Mouse (Mus musculus): ENCODE measurements at regions not wholly inside any gene's neighbourhood (a gene's known extent, or its start where the extent isn't known, plus 50 kb on each side); places are given as distances from the start of the nearest gene placed in this dataset.

DNA sequence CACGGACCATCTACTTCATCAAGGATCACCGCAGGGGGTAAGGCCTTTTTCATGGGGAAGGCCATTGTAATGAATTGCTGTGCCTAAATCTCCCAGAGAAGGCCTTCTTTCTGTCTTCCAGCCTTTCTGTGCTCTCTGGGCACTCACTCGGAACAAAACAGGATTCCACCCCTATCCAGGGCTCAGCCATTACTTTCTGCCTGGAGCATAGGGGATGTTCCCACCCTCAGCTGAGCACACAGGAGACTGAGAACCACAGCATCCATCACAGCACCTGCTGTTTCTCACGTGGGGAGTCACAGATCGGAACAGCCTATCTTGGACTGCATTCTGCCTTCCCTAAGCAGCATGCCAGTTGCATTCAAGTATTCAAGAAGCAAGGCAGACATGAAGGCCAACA lies 4071.8 kb upstream of the Gm7489 start:
- ATAC-seq (ENCODE audit: low FRiP score, low read depth): peak; percentile 65
- Histone ChIP-seq H3K4me1 (no peaks in the 10 kb centered on the region), H3K4me2 (replicated peaks) (no peak overlapping the region), H3K4me3 (no peak overlapping the region), H3K27ac (no peak overlapping the region), H3K36me3 (no peaks in the 10 kb centered on the region), H3K9me3 (no peaks in the 10 kb centered on the region), H3K9ac (no peak overlapping the region), H3K27me3 (replicated peaks) (no peaks in the 10 kb centered on the region)
- 59% methylated on average over 5 of the region's 5 CpGs for WGBS

GRCm38 (mm10) chr15:49860331-49860730 lies 4024.4 kb upstream of the Gm7489 start:
- Histone ChIP-seq H3K4me2 (replicated peaks) (no peak overlapping the region), H3K9ac (no peak overlapping the region), H3K36me3 (no peaks in the 10 kb centered on the region), H3K4me1 (no peaks in the 10 kb centered on the region), H3K9me3 (no peaks in the 10 kb centered on the region), H3K4me3 (no peak overlapping the region), H3K27ac (no peak overlapping the region), H3K27me3 (replicated peaks) (no peaks in the 10 kb centered on the region)
- ATAC-seq (ENCODE audit: low FRiP score, low read depth): no peak
- WGBS: 82% methylated on average over 1 of the region's 1 CpGs

- Histone ChIP-seq H3K27ac (no peak overlapping the region), H3K9ac (no peak overlapping the region), H3K4me1 (no peaks in the 10 kb centered on the region), H3K27me3 (replicated peaks) (no peaks in the 10 kb centered on the region), H3K4me3 (no peak overlapping the region), H3K4me2 (replicated peaks) (no peak overlapping the region), H3K9me3 (no peaks in the 10 kb centered on the region), H3K36me3 (no peaks in the 10 kb centered on the region)
- ATAC-seq (ENCODE audit: low FRiP score, low read depth): no peak
- WGBS: 57% methylated on average over 4 of the region's 4 CpGs
Observed at GRCm38 (mm10) chr15:49874555-49874954, 4010.2 kb upstream of the Gm7489 start.

DNA sequence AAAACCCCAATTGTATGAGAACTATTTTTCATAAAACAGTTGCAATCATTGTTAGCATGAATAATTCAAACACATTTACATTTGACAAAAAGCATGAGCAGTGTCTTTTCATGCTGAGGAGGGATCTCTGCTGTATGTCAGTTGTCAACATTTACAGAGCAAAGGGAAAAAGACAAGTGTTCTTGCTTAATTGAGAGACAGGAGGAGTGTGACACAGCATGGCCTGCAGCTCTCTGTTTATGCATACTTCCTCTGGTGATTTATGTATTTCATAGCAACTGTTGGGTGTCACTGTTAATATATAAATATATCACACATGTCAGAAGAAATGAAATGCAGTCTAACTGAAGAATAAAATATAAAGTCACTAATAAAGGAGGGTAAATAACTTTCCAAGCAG lies 3998.8 kb upstream of the Gm7489 start:
- no peaks in the 10 kb centered on the region for H3K27me3 ChIP-seq (replicated peaks)
- no peak overlapping the region for H3K4me2 ChIP-seq (replicated peaks)
- no peaks in the 10 kb centered on the region for H3K9me3 ChIP-seq
- H3K27ac ChIP-seq: no peak overlapping the region
- ATAC-seq (ENCODE audit: low FRiP score, low read depth): no peak
- H3K4me1 ChIP-seq: no peaks in the 10 kb centered on the region
- H3K4me3 ChIP-seq: no peak overlapping the region
- H3K36me3 ChIP-seq: no peaks in the 10 kb centered on the region
- no peak overlapping the region for H3K9ac ChIP-seq

DNA sequence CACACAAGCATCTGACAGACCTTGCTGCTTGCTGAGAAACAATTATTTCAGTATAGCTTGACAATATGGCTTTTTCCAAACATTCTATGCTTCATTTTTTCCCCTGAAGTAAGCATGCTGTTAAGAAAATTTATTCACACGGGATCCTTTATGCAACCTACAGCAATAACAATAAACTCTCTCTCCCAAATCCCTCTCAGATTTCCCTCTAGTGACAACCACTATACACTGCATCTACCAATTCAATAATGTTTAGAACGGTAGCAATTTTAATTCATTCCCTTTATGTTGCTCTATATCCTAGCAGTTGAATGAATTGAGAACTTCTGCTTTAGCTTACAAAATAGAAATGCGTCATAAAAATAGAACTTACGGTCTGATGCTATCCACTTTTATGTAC lies 3988.7 kb upstream of the Gm7489 start:
- Histone ChIP-seq H3K4me1 (no peaks in the 10 kb centered on the region), H3K9me3 (no peaks in the 10 kb centered on the region), H3K4me2 (replicated peaks) (no peak overlapping the region), H3K36me3 (no peaks in the 10 kb centered on the region), H3K27ac (no peak overlapping the region), H3K4me3 (no peak overlapping the region), H3K9ac (no peak overlapping the region), H3K27me3 (replicated peaks) (no peaks in the 10 kb centered on the region)
- 84% methylated on average over 4 of the region's 4 CpGs for WGBS
- no peak for ATAC-seq (ENCODE audit: low FRiP score, low read depth)

DNA sequence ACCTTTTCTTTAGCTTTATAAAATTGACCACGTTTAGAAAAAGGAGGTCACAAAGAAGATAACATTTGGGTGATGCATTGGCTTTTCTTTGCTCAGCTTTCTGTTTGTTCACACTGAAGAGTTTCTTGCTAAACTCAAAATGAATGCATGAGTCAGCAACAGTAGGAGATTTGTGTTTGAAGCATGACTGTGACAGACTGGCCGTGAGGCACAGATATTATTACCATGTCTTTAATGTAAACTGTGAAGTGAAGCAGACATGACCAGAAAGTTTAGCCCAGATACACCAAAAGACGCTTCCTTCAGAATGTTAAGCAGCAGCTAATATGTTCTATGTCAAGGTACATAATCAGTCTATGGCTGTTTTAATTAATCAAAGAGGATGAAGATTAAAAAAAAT lies 3985.9 kb upstream of the Gm7489 start:
- Histone ChIP-seq H3K27ac (no peak overlapping the region), H3K4me2 (replicated peaks) (no peak overlapping the region), H3K4me3 (no peak overlapping the region), H3K36me3 (no peaks in the 10 kb centered on the region), H3K27me3 (replicated peaks) (no peaks in the 10 kb centered on the region), H3K4me1 (no peaks in the 10 kb centered on the region), H3K9me3 (no peaks in the 10 kb centered on the region), H3K9ac (no peak overlapping the region)
- 77% methylated on average over 3 of the region's 3 CpGs for WGBS
- no peak for ATAC-seq (ENCODE audit: low FRiP score, low read depth)

GRCm38 (mm10) chr15:49899782-49900181 lies 3984.9 kb upstream of the Gm7489 start:
- H3K27ac ChIP-seq: no peak overlapping the region
- 83% methylated on average over 2 of the region's 2 CpGs for WGBS
- H3K4me3 ChIP-seq: no peak overlapping the region
- H3K27me3 ChIP-seq (replicated peaks): no peaks in the 10 kb centered on the region
- H3K9ac ChIP-seq: no peak overlapping the region
- no peak for ATAC-seq (ENCODE audit: low FRiP score, low read depth)
- no peaks in the 10 kb centered on the region for H3K9me3 ChIP-seq
- H3K4me2 ChIP-seq (replicated peaks): no peak overlapping the region
- H3K4me1 ChIP-seq: no peaks in the 10 kb centered on the region
- H3K36me3 ChIP-seq: no peaks in the 10 kb centered on the region

Measured in neural tube, embryonic 12.5 days (tissue).